Mouse (Mus musculus): ENCODE data around the gene Trim67.

DNA sequence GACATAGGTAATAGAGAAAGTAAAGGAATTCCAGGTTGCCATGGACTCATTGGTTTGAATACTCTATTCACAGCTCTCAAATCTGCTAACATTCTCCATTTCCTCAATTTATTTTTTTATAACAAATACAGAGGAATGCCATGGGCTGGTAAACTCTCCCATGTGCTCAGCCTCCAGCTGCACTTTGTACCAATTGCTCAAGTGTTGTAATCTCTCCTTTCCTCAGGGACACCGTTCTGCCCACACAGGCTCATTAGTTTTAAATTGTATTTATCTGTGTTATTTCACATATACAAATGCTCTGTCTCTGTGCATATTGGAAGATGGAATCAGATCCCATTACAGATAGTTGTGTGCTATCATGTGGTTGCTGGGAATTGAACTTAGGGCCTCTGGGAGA is 60.6 kb downstream of the Trim67 start:
- TF ChIP-seq CTCF (IDR thresholded peaks at IDR 0.05; ENCODE audit: low read depth) (no peak), EP300 (optimal IDR thresholded peaks at IDR 0.05) (no peak)
